Mouse (Mus musculus) stomach, postnatal 0 days (tissue): ENCODE results near the gene Unc93b1.

Source experiments
- CTCF ChIP-seq: IDR thresholded peaks from 2 replicates; pipeline ENCODE4 v1.5.1; 2016; ENCODE audit warnings: antibody characterized with exemption, low read depth, mild to moderate bottlenecking, moderate library complexity
- EP300 ChIP-seq: optimal IDR thresholded peaks from 2 replicates; pipeline ENCODE3; 2016; ENCODE audit warnings: antibody characterized with exemption

DNA sequence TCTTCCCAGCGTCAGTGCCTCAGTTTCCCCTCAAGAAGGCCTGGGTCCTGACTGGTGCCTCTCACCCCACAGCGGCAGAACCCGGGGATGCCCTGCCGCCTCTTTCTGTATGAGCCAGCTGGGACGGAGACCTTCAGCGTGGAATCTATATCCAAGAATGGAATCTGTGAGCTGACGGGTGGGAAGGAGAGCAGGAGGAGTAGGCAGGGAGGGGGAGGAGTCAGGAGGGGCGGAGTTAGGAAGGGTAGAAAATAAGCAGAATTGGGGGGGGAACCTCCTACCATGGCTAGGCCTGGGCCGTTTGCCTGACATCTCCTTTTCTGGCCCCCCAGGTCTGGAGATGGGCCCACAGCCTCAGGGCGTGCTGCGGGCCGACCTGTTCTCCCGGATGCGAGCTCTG, 53.1 kb downstream of the Unc93b1 start:
- TF ChIP-seq EP300: no peak
- no peak for TF ChIP-seq CTCF
